ENCODE assay signal across 20 mouse cellular contexts in genomic region chr10:66918713-66919112, GRCm38 (mm10).
"Had no signal": no experiment of that assay in that cellular context is flagged by ENCODE, and none has a peak within 500 bp of the region (broad histone marks: within the 10 kb centered on the region; RNA-seq: fewer than 3 reads in every experiment).

No protein-coding gene starts in this region.

- DNase-seq: kidney, postnatal 25 days; layer of hippocampus, adult 9-11 months; left cerebral cortex, postnatal 4 days; liver, postnatal 0 days; lung, embryonic 14.5 days; right cerebral cortex, adult 18-20 months; right cerebral cortex, postnatal 14 days; thymus, adult 18-20 months; thymus, postnatal 36 days had no signal

- H3K27me3 ChIP-seq: limb, embryonic 12.5 days; limb, embryonic 15.5 days; midbrain, embryonic 15.5 days; neural tube, embryonic 15.5 days had no signal

- H3K36me3 ChIP-seq: limb, embryonic 12.5 days; limb, embryonic 15.5 days; midbrain, embryonic 12.5 days; midbrain, embryonic 15.5 days; neural tube, embryonic 15.5 days had no signal

- H3K9ac ChIP-seq: limb, embryonic 12.5 days; limb, embryonic 15.5 days; liver, embryonic 14.5 days; liver, postnatal 0 days; lung, embryonic 14.5 days; midbrain, embryonic 15.5 days; neural tube, embryonic 15.5 days had no signal

- H3K27ac ChIP-seq: kidney, postnatal 0 days; layer of hippocampus, adult 2 months; left cerebral cortex, adult 2 months; limb, embryonic 15.5 days; liver, embryonic 14.5 days had no signal

- H3K9me3 ChIP-seq: limb, embryonic 15.5 days; midbrain, embryonic 12.5 days; midbrain, embryonic 15.5 days; neural tube, embryonic 15.5 days had no signal

- ATAC-seq: liver, postnatal 0 days; lung, postnatal 0 days; midbrain, embryonic 15.5 days had no signal

- H3K4me3 ChIP-seq: layer of hippocampus, adult 2 months; left cerebral cortex, adult 2 months; limb, embryonic 12.5 days; limb, embryonic 15.5 days; midbrain, embryonic 12.5 days; midbrain, embryonic 15.5 days; neural tube, embryonic 15.5 days had no signal

- H3K4me2 ChIP-seq: limb, embryonic 15.5 days; liver, embryonic 11.5 days; lung, embryonic 14.5 days had no signal
